Mouse (Mus musculus) MN1 (cell line): ENCODE data around the gene Trim31.
"Not testable (repeated sequence)": the region's sequence is repeated elsewhere in the genome, so short reads cannot be mapped to it uniquely, and the experiment has no call there.

Experiments used
- DNase-seq: peaks from one replicate; pipeline ENCODE4 v3.0.0-alpha.2; 2016; ENCODE audit warnings: low spot score

Trim31 gene

GRCm38 (mm10) chr17:36897552-36898205 lies at the start of gene Trim31:
Trim31 (plus strand) TSS chr17:36898118.
- no peak for DNase-seq

GRCm38 (mm10) chr17:36848911-36849310 lies 49.0 kb upstream of the Trim31 start:
- no peak for DNase-seq

GRCm38 (mm10) chr17:36849992-36850391 lies 47.9 kb upstream of the Trim31 start:
- DNase-seq = no peak

- DNase-seq = no peak
Measured at GRCm38 (mm10) chr17:36851200-36851599, 46.7 kb upstream of the Trim31 start.

GRCm38 (mm10) chr17:36851627-36852026 lies 46.3 kb upstream of the Trim31 start:
- DNase-seq = no peak

GRCm38 (mm10) chr17:36855484-36855883 lies 42.4 kb upstream of the Trim31 start:
- no peak for DNase-seq

- no peak for DNase-seq
Measured at GRCm38 (mm10) chr17:36856236-36856635, 41.7 kb upstream of the Trim31 start.

- DNase-seq = no peak
Measured at GRCm38 (mm10) chr17:36858181-36858580, 39.7 kb upstream of the Trim31 start.

- no peak for DNase-seq
Measured at GRCm38 (mm10) chr17:36861680-36862079, 36.2 kb upstream of the Trim31 start.

GRCm38 (mm10) chr17:36866719-36867527 lies 31.0 kb upstream of the Trim31 start, which contains the start of gene Trim15:
Trim15 (minus strand) TSS chr17:36867210.
- no peak for DNase-seq

- DNase-seq = no peak
Measured at GRCm38 (mm10) chr17:36868836-36869235, 29.1 kb upstream of the Trim31 start.

- no peak for DNase-seq
Measured at GRCm38 (mm10) chr17:36869284-36869954, 28.5 kb upstream of the Trim31 start, which contains the start of gene Trim10. Trim10 (plus strand) TSS chr17:36869574.

GRCm38 (mm10) chr17:36869955-36870810 lies 27.7 kb upstream of the Trim31 start:
- DNase-seq = peak; percentile 36

GRCm38 (mm10) chr17:36874636-36875035 lies 23.3 kb upstream of the Trim31 start:
- no peak for DNase-seq

- DNase-seq = no peak
Measured at GRCm38 (mm10) chr17:36883350-36883749, 14.6 kb upstream of the Trim31 start.

GRCm38 (mm10) chr17:36885132-36885790 lies 12.7 kb upstream of the Trim31 start:
- DNase-seq = no peak

GRCm38 (mm10) chr17:36890073-36890903 lies 7.6 kb upstream of the Trim31 start, which contains the start of gene Trim40:
Trim40 (minus strand) TSS chr17:36890123.
- DNase-seq = no peak

GRCm38 (mm10) chr17:36891496-36891895 lies 6.4 kb upstream of the Trim31 start:
- DNase-seq = not testable (repeated sequence)

- peak; percentile 64 for DNase-seq
Measured at GRCm38 (mm10) chr17:36892362-36892761, 5.6 kb upstream of the Trim31 start.

- no peak for DNase-seq
Measured at GRCm38 (mm10) chr17:36893387-36893786, 4.5 kb upstream of the Trim31 start.
